Mouse (Mus musculus): Measurements from ENCODE around the gene Dytn. TPM values are rescaled to one million over a fixed set of nuclear protein-coding genes. Genes with fewer than 3 reads are reported as not detected.

Gene Dytn
- polyA plus RNA-seq (2014; fragmentation: Illumina TruSeq; extraction: RNeasy Lipid Tissue Mini Kit (QIAGEN cat#74804); ENCODE audit: low read depth, low replicate concordance), result not detected

GRCm38 (mm10) chr1:63686827-63687226 lies at the start of gene Dytn:
Gene Dytn, minus strand, starts transcription at chr1:63686927.

GRCm38 (mm10) chr1:63730240-63730771 lies 43.6 kb upstream of the Dytn start, which contains the start of the genes Mdh1b and Fastkd2:
Gene Mdh1b, minus strand, starts transcription at chr1:63730318.
Gene Fastkd2, plus strand, starts transcription at chr1:63730614.

DNA sequence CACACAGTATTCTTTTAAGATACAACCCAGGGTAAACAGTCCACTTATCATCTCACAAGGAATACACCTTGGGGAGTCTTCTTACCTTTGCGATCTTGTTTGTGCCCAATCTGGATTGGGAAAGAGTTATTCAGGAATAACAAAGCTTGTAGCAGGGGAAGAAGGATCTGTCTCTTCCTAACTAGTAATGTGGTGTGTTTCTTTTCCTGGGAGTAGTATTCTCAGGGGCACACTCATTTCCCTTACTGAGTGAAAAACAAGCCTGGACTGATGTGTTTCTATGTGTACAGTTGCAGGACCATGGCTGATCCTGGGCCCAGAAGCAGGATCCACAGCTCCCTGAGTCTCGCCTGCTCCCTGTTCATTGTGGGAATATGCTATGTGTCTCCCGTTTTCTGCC lies 71.1 kb downstream of the Dytn start, which contains the start of gene Gm39653:
TSS of gene Gm39653 (plus strand) at position 301 of the 400 bp plus-strand sequence.

Other genes with a start within 250 kb of the Dytn start
- 0.28 TPM for gene Adam23, start 241.0 kb downstream of the Dytn start, polyA plus RNA-seq (2014; fragmentation: Illumina TruSeq; extraction: RNeasy Lipid Tissue Mini Kit (QIAGEN cat#74804); ENCODE audit: low read depth, low replicate concordance)
- not detected for gene Gm39653, start 71.0 kb downstream of the Dytn start, polyA plus RNA-seq (2014; fragmentation: Illumina TruSeq; extraction: RNeasy Lipid Tissue Mini Kit (QIAGEN cat#74804); ENCODE audit: low read depth, low replicate concordance)
- gene Mdh1b, start 43.4 kb upstream of the Dytn start, polyA plus RNA-seq (2014; fragmentation: Illumina TruSeq; extraction: RNeasy Lipid Tissue Mini Kit (QIAGEN cat#74804); ENCODE audit: low read depth, low replicate concordance), result 1.2 TPM
- gene Fastkd2, start 43.7 kb upstream of the Dytn start, polyA plus RNA-seq (2014; fragmentation: Illumina TruSeq; extraction: RNeasy Lipid Tissue Mini Kit (QIAGEN cat#74804); ENCODE audit: low read depth, low replicate concordance), result 77.6 TPM
- not detected for gene 4933402D24Rik, start 82.3 kb upstream of the Dytn start, polyA plus RNA-seq (2014; fragmentation: Illumina TruSeq; extraction: RNeasy Lipid Tissue Mini Kit (QIAGEN cat#74804); ENCODE audit: low read depth, low replicate concordance)